Mouse (Mus musculus) spleen, adult 2 months (tissue): ENCODE data around the gene Apobec3.

ENCODE experiments used
- CTCF ChIP-seq: fragments of 200-500 bp; IDR thresholded peaks from 2 replicates; pipeline ENCODE4 v1.5.1; 2011; ENCODE audit warnings: mild to moderate bottlenecking, inconsistent platforms; ENCODE audit not compliant: insufficient read depth, insufficient read length, insufficient replicate concordance; ENCODE audit errors: extremely low read depth
- POLR2A ChIP-seq: fragments of 200-500 bp; IDR thresholded peaks from 2 replicates; pipeline ENCODE4 v1.6.1; 2011; ENCODE audit warnings: low read depth, low read length, inconsistent platforms

DNA sequence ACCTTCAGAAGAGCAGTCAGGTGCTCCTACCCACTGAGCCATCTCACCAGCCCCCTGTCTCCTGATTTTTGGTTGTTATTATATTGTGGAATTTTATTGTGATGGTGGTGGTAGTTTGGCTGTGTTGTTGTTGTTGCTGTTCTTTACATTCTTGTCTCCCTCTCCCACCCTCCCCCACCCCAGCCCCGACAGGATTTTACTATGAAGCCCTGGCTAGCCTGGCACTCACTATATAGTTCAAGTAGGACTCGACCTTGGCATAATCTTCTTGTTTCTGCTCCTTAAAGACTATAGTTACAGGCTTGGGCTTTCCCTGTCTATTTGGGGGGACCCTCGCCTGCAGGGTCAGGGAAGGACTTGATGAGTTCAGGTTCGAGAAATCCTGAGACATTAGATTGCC is 2.9 kb downstream of the Apobec3 start:
- TF ChIP-seq CTCF (no peak), POLR2A (no peak)
